Mouse (Mus musculus): ENCODE measurements at regions not wholly inside any gene's neighbourhood (a gene's known extent, or its start where the extent isn't known, plus 50 kb on each side); places are given as distances from the start of the nearest gene placed in this dataset.

DNA sequence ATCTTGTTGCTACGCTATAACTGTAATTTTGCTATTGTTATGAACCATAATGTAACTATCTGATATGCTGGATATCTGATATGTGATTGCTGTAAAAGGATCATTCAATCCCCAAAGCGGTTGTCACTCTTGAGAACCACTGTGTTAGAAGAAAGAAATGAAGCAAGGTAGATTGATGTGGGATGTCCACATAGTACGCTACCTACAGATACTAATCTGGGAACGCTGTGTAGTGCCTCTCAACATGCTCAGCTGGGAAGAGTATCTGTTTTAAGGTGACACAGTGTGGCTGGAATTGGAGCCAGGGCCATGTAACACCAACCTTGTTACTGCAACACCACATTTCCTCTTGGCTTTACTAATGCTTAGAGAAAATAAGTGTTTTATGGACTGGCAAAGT, 456.2 kb upstream of the Slc30a5 start:
- no peak for DNase-seq (ENCODE audit: low spot score)

DNA sequence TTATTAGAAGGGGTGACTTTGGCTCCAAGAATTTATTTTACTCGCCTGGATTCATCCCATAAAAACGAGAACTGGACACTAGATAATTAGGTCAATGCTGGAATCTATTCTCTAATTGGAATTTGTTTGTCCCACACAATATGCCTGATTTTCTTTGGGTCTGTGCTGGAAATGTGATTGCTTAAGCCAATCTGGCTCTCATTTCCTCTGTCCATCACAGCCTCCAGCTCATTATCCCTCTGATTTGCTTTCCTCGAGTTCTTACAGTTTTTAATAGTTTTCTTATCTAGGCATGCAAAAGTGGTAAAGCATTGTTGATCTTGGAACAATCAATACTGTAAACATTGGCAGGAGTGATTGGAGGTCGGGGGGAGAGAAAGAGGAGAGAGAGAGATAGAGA, 453.9 kb upstream of the Slc30a5 start:
- no peak for DNase-seq (ENCODE audit: low spot score)

DNA sequence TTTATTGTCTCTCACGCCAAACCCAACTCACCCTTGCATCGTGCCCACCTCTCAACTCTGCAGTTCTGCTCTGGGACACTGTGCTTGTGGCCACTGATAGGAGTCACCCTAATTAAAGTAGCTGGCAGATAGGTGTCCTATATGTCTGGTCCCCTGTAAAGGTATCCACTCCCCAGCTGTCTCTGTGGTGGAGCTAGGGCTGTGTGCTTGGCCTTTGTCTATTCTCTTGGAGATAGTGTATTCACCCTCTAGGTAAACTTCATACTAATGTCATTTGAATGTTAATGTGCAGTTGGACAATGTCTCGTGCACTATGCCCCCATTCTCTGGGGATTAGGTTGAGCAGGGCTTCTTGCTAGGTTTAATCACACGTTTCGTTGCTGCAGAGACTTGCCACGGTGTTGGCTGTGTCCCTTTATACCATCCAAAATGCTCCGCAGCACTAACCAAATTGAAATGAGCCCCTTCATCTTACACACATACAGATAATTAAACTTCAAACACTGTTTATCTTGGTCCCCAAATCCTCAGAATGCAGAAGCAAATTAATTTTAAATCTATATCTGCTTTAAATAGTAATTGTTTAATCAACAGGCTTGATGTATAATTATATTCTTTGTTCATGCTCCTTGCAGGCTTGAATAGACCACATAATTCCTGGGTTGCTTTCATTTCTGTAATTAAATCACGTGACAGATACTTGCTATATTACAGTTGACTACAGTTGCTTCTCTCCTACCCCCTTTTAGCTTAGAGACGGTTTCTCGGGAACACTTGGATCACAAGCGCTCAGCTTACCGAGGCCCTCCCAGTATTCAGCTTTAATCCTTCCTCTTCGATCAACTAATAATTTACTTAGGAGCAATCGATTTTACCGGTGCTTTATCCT, 453.0 kb upstream of the Slc30a5 start:
- no peak for DNase-seq (ENCODE audit: low spot score)

DNA sequence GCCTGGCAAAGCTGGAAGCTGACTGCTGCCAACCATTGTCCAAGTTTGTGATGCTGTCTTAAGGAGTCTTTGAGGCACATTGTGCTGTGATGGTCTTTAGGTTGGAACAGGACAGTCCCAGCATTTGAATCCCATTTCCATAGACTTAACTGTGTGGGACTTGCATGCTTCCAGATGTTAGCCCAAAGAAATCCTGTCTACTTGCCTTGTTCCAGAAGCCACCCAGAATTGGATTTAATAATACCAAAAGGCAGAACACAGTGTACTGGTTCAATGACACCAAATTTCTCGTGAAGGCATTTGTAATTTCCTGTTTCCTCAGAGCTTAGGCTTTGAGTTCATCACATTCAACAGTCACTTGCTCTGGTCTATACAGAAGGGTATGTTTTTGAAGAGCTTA, 444.9 kb upstream of the Slc30a5 start:
- DNase-seq (ENCODE audit: low spot score) = no peak

DNA sequence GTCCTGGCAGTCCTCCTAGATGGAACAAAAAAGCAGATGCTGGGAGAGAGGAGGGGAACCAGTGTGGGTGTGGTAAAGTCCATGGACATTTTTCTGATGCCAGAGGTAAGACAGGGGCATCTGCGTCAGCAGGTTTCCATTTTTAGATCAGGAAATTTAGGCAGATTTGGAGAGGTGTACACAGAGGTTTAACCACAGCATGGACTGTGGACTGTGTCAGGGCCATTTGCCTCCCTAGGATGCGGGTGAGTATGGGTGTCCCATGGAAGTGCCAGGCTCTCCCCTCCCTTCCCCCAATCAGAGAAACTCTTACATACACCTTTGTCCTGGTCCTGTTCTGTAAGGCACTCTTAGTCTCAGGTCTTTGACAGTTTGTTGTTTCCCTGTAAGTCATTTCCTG, 443.5 kb upstream of the Slc30a5 start:
- no peak for DNase-seq (ENCODE audit: low spot score)

DNA sequence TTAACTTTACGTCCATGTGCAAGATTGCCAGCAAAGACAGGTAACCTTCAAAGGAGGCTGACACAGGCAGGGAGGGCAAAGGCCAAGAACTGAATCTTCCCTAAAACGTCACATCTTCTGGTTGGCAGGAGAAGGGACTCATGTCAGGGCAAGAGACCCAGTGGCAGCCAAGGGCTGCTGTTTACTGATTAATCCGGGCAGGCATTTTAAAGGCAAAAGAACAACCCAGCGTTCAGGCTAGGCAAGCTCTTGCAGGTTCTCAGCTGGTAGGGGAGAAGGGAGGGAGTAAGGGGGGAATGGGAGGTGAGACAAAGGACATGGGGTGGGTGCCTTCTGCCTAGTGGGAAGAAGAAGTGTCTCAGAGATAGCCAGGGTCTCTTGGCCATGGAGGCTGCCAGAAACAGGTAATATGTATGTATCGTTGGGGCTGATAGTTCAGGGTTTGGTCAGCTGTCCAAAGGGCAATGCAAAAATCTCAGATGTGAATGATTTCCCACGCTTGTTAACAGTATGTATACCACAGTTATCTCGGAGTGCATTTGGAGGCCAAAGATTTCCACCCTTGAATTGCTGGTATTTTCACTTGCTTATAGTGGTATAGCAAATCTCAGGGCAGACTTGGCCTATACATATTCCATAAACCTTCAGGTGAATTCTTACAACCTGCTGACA, 441.4 kb upstream of the Slc30a5 start:
- peak; percentile 56 for DNase-seq (ENCODE audit: low spot score)

DNA sequence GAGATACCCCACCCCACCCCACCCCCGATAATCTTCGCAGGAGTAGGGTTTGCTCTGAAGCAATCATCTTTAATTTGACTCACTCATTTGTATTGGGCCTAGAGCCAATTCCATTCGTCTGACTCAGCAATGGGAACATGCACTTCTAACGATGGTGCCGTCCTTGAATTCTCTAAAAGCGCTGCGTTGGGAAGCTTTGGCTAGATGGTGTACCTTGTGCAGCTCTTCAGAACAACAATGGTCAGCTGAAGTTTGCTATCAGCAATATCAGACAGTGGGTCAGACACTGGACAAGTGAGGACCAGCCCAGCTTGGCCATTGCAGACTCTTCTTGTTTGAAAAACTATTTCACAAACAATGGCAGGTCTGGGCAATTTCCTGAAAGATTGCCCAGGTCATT, 440.1 kb upstream of the Slc30a5 start:
- DNase-seq (ENCODE audit: low spot score) = peak; percentile 55

DNA sequence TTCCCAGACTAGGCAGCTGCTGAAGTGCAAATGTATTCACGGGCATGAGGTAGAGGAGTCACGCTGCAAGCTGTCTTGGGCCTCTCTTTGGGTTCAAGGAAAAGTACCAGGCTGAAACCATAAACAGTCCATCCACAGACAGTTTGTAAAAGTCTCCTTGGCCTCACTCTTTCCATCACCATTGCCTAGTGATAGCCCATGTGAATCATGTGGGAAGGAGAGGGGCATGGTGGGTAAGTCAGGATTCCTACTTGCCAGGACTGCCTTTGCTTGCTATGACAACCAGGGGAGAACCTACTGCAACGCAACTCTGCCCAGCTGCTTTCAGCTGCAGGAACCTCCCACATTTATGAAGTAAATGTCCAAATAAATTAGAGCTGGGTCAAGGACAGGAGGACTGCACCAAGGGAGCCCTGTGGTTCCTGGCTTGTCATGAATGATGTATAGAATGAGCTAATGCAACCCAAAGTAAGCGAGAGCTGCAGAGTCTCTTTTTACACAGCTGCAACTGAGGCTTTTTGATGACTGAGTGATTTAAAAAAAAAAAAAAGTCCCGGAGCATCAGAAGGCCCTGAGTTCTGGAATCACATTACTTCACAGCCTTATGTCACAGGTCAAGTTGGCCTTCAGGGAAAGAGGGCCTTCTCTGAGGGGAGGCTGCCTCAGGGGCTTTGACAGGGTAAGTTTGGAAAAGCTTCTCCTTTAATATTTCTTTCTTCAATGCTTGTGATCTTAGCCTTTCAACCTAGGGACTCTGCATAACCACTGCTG, 420.7 kb upstream of the Slc30a5 start:
- no peak for DNase-seq (ENCODE audit: low spot score)

DNA sequence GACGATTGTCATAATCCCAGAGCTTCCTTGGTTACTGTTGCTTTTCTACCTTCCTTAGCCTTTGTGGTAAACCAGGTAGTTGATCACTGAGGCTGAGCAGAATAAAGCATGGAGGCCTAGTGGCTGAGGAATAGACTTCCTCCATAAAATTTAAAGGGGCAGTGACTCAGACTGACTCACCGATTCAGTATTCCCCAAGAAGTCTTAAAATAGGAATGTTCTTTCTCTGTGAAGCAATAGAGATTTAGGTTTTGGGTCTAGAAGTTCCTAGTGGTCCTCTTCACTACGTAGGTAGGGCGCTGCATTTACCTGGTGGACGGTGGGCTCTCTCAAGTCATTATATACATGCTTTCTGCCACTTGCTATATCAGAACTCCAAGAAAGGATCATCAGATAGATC, 416.1 kb upstream of the Slc30a5 start:
- DNase-seq (ENCODE audit: low spot score) = no peak

DNA sequence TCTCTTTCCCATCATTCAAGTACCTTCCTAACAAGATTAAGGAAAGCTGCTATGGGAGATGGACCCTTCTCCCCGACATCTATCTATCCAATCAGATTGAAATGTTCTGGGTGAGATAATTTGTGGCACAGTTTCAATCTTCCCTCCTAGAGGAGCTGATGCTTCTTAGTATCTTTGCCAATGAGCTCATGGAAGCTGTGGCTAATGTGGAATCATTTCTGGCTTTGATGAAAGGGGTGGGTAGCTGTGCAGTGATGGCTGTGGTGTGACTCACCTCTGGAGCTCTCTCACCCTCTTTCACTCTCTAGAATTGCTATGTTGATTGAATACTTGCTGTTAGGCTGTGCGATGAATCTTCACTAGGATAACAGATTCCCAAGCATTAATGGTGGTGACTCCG, 411.1 kb upstream of the Slc30a5 start:
- no peak for DNase-seq (ENCODE audit: low spot score)

DNA sequence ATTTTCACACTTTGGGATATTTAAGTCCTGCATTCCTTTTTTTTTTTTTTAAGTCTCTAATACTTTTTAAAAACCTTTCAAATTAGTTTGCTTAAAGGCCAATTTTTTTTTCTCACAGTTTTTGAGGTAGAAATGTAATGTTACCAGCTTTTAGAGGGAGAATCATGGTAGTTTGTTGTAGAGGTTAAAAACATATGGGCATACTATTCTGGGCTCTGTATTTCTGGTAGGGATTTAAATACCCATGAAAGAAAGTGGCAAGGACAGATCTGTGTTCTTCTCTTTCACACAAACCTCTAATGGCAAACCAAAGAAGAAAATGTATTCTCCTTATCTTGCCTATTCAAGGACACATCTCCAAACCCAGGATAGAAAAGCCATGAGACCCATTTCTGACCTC, 405.6 kb upstream of the Slc30a5 start:
- no peak for DNase-seq (ENCODE audit: low spot score)

DNA sequence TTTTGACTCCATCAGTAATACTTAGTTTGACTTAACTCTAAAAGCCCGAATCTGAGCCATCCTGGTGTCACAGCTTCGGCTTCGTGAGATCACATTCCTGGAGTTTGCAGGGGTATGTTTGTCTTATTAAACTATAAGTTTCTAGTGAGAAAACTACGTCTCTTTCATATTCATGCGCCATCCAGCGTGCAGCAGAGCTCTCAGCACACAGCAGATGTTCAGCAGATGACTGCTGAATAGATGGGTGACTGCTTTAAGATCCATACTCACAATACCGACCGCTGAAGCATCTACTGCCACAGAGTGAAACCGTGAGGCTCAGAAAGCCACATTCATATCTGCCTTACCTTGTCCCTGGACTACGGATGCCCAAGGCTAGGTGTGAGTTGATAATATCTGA, 403.8 kb upstream of the Slc30a5 start:
- DNase-seq (ENCODE audit: low spot score) = no peak

DNA sequence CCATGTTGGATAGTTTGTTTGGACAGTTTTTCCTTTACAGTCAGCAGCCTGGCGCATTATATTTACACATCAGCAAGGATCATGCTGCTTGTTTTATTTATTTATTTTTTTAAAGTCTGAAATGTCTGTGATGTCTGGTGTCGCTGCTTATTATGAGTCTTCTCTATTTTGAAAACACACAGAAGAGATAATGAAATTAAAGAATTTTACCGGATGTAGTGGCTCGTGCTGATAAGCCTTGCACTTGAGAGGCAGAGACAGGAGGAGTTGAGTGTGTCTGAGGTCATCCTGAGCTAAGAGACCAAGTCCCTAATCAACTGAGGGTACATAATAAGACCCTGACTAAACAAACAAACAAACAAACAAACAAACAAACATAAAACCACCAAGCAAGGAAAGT, 402.6 kb upstream of the Slc30a5 start:
- no peak for DNase-seq (ENCODE audit: low spot score)

DNA sequence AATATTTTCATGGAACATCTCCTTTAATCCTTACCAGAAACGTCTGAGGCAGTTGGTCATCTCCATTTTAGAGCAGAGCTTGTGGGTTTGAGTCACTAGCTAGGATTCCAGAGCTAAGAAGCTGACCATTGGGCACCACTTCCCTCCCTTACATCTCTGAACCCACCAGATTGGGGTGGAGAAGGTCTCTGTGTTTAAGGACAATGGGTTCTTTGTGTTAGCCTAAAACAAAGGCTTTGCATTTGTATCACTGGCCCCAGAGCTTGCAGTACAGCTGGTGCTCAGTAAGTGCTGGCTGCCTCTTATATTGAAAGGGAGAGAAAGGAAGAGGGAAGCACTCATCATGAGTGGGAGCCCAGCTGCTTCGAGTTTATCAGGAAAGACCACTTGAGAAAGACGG, 401.9 kb upstream of the Slc30a5 start:
- no peak for DNase-seq (ENCODE audit: low spot score)

DNA sequence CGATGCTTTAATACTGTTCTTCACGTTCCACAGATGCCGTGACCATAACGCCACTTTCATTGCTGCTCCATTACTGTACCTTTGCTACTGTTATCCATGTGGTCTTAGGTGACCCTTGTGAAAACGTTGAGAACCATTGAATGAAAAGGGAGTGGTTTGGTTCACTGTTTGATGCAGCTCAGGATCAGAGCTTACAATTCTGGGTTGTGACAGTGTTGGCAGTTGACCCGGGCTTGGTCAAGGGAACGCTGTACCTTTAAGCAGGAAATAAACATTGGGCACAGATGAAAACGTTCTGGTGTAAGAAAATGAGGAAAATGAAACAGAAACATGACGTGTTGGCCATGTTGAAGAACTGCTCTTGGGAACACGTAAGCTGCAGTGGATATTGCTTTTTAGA, 401.3 kb upstream of the Slc30a5 start:
- no peak for DNase-seq (ENCODE audit: low spot score)

DNA sequence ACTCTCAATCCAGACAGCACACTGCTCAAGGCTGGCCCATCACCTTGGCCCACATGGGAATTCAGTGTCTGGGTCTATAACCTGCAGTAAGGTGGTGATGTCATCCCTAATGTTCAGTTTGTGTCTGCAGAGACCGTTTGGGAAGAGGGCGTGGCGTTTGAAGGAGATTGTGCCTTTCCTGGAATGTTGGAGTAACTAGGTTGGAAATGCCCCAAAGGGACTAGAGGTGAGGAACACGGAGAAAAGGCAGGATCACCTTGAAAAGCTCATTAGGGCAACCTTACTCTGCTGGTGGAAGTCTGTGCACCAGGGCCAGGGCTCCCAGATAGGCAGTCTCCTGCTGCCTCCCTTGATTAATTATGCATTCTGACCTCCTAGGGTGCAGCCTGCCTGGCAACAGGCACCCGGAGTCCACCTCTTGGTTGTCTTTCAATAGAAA, 400.6 kb upstream of the Slc30a5 start:
- no peak for DNase-seq (ENCODE audit: low spot score)

DNA sequence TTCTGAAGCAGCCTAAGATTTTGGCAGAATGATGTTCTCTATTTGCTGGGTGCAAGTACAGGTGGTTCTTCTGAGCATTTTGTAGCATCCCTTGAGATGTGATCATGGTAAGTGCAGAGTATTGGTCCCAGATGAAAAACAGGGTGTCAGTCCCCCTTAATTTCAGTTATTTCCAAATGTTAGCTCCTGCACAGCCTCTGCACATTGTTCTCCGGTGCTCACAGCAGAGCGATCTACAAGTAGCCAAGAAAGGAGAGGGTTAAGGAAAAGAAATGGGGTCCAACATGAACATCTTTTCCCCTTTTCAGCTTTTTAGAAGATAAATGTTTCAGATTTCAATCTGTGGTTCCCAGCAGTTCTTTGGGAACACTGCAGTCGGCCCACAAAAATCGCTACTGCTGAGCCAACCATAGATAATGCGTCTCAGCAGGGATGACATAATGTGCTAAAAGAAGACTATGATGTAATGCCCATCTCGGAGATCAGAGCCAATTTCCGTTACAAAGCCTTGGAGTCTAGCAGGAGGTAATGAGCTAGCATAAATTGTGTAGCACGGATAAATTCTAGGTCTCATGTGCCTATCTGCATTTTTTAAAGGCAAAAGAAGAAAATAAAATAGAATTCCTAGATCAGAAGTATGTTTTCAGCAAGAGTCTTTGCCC, 400.1 kb upstream of the Slc30a5 start:
- DNase-seq (ENCODE audit: low spot score) = no peak

DNA sequence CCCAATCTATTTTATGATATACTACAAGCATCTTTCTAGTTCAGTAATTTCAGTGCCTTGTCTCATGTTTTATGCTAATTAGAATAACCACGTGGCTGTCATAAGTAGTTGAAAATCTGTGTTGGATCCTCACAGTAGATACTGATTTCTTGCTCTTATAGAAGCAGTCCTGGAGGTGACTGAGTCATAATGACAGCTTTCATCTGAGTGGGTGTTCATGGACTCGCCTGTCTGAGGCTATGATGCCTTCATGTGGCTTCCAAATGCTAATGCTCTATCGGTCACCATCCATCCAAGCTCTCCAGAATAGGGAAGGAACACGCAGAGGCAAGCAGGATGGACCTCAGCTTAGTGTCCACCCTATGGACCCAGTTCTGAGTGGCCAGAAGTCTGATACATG, 396.6 kb upstream of the Slc30a5 start:
- no peak for DNase-seq (ENCODE audit: low spot score)

DNA sequence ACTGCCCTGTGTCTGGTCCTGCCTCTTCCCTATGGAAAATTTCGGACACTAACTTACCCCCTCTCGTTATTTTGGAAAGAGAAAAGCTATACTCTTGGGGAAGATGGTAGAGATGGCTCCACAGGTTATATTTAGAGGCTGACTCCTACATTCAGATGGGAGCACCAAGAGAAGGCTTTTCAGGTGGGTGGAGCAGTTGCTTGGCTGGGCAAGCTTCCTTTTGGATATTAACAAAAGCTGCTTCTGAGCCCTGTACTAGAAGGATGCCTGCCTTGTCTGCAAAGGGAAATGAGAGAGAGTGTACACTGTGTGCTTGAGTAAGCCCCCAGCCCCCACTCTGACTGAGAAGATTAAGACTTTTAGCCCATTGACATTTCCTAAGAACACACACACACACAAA, 392.1 kb upstream of the Slc30a5 start:
- DNase-seq (ENCODE audit: low spot score) = no peak

DNA sequence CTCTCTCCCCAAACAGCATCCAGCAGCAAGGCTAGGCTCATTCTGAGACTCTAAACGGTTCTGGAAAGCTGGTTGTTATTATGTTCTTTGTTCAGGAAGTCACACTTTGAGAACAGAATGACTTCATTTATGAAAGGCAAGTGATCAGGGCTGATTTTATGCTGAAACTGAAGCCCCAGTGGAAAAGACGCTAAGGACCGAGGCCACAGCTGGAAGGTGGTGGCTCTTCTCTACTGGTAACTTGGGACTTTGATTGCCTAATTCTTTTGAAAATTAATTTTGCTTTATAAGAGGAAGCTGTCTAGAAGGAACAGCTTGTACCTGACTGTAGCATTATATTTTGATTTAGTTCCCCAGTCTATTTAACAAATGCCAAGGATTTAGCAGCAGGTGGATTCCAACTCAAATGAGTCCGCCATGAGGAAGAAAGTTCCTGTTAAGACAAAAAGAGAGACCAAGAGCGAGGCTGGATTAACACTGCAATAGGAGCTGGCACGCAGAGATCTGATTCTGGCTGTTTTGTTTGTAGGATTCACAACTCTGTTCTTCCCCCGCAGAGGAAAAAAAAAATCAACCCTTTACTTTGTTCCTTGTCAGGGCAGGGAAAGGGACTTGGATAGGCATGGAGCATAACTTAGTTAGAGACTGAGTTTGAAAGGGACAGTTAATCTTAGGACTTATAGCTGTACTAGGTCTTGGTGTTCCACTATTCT, 388.3 kb upstream of the Slc30a5 start:
- no peak for DNase-seq (ENCODE audit: low spot score)

DNA sequence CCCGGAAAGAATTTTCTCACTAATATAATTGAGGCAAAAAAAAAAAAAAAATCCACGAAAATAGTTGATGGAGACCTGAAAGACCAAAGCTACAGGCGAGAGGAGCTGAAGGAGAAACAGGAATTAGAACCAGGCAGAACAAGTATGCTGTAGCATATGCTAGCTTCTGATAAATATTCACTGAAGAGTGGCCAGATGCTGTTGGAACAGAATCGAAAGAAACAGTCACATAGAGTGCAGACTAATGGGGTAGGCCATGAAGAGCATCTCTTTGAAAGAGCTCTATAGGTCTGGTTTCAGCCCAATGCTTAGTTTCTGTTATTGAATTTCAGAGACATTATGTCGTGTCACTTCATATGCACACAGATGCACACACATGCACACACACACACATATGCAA, 386.3 kb upstream of the Slc30a5 start:
- no peak for DNase-seq (ENCODE audit: low spot score)

Measured in urinary bladder, postnatal 14 days (tissue).